Mouse (Mus musculus): ENCODE data around the gene Spats2. TPM values are rescaled to one million over a fixed set of nuclear protein-coding genes. Genes with fewer than 3 reads are reported as not detected.

Spats2 gene
- polyA plus RNA-seq, 1 experiment from 2014 or later = 35.4 TPM

- no peaks in the 10 kb centered on the region for H3K4me1 ChIP-seq
- H3K9me3 ChIP-seq = no peaks in the 10 kb centered on the region
- H3K27ac ChIP-seq = no peak overlapping the region
- H3K4me3 ChIP-seq = no peak overlapping the region
- H3K36me3 ChIP-seq (replicated peaks) = peaks cover 6% of the 10 kb centered on the region; the same call in 1 of the 2 replicates
- WGBS = 95% methylated on average over 6 of the region's 6 CpGs
- no peaks in the 10 kb centered on the region for H3K27me3 ChIP-seq (replicated peaks)
- no peak overlapping the region for H3K9ac ChIP-seq
- no peak for ATAC-seq (replicated peaks)
- H3K4me2 ChIP-seq = no peak overlapping the region
These were observed 46.4 kb downstream of the Spats2 start for GRCm38 (mm10) chr15:99172131-99172530.

GRCm38 (mm10) chr15:99179639-99180038, 53.9 kb downstream of the Spats2 start:
- ATAC-seq (replicated peaks) = no peak
- H3K9ac ChIP-seq = no peak overlapping the region
- no peaks in the 10 kb centered on the region for H3K4me1 ChIP-seq
- peaks cover 18% of the 10 kb centered on the region for H3K36me3 ChIP-seq (replicated peaks)
- H3K27me3 ChIP-seq (replicated peaks) = no peaks in the 10 kb centered on the region
- no peak overlapping the region for H3K4me2 ChIP-seq
- no peak overlapping the region for H3K27ac ChIP-seq
- H3K9me3 ChIP-seq = no peaks in the 10 kb centered on the region
- no peak overlapping the region for H3K4me3 ChIP-seq
- WGBS = 91% methylated on average over 1 of the region's 2 CpGs

GRCm38 (mm10) chr15:99184217-99184914, 58.6 kb downstream of the Spats2 start:
- Histone ChIP-seq H3K4me2 (no peak overlapping the region), H3K36me3 (replicated peaks) (peaks cover 33% of the 10 kb centered on the region), H3K4me3 (no peak overlapping the region), H3K27ac (no peak overlapping the region), H3K27me3 (replicated peaks) (no peaks in the 10 kb centered on the region), H3K4me1 (no peaks in the 10 kb centered on the region), H3K9me3 (no peaks in the 10 kb centered on the region), H3K9ac (no peak overlapping the region)
- WGBS = 93% methylated on average over 9 of the region's 9 CpGs
- no peak for ATAC-seq (replicated peaks)

GRCm38 (mm10) chr15:99194358-99194757, 68.6 kb downstream of the Spats2 start:
- H3K4me3 ChIP-seq = no peak overlapping the region
- no peak for ATAC-seq (replicated peaks)
- 71% methylated on average over 10 of the region's 10 CpGs for WGBS
- H3K9ac ChIP-seq = no peak overlapping the region
- no peaks in the 10 kb centered on the region for H3K9me3 ChIP-seq
- no peaks in the 10 kb centered on the region for H3K4me1 ChIP-seq
- H3K27ac ChIP-seq = no peak overlapping the region
- no peaks in the 10 kb centered on the region for H3K27me3 ChIP-seq (replicated peaks)
- no peaks in the 10 kb centered on the region; the same call in 1 of the 2 replicates for H3K36me3 ChIP-seq (replicated peaks)
- H3K4me2 ChIP-seq = no peak overlapping the region

GRCm38 (mm10) chr15:99195043-99195442, 69.3 kb downstream of the Spats2 start:
- H3K27me3 ChIP-seq (replicated peaks) = no peaks in the 10 kb centered on the region
- H3K4me1 ChIP-seq = no peaks in the 10 kb centered on the region
- ATAC-seq (replicated peaks) = no peak
- no peak overlapping the region for H3K27ac ChIP-seq
- no peaks in the 10 kb centered on the region; the same call in 1 of the 2 replicates for H3K36me3 ChIP-seq (replicated peaks)
- WGBS = 44% methylated on average over 6 of the region's 6 CpGs
- no peak overlapping the region for H3K4me3 ChIP-seq
- no peaks in the 10 kb centered on the region for H3K9me3 ChIP-seq
- no peak overlapping the region for H3K4me2 ChIP-seq
- no peak overlapping the region for H3K9ac ChIP-seq

GRCm38 (mm10) chr15:99198761-99199160, 73.0 kb downstream of the Spats2 start:
- no peak for ATAC-seq (replicated peaks)
- Histone ChIP-seq H3K9me3 (no peaks in the 10 kb centered on the region), H3K27me3 (replicated peaks) (no peaks in the 10 kb centered on the region)

GRCm38 (mm10) chr15:99205959-99206358, 80.2 kb downstream of the Spats2 start:
- no peaks in the 10 kb centered on the region for H3K9me3 ChIP-seq
- H3K4me2 ChIP-seq = no peak overlapping the region
- no peaks in the 10 kb centered on the region for H3K27me3 ChIP-seq (replicated peaks)
- H3K4me1 ChIP-seq = no peaks in the 10 kb centered on the region
- no peak overlapping the region for H3K27ac ChIP-seq
- H3K4me3 ChIP-seq = no peak overlapping the region
- H3K9ac ChIP-seq = no peak overlapping the region
- no peak for ATAC-seq (replicated peaks)
- peaks cover 15% of the 10 kb centered on the region for H3K36me3 ChIP-seq (replicated peaks)
- 73% methylated on average over 8 of the region's 8 CpGs for WGBS

More at GRCm38 (mm10) chr15:99198761-99199160, 73.0 kb downstream of the Spats2 start:
- H3K9ac ChIP-seq = no peak overlapping the region
- no peaks in the 10 kb centered on the region for H3K36me3 ChIP-seq (replicated peaks)
- no peak overlapping the region for H3K27ac ChIP-seq
- no peak overlapping the region for H3K4me3 ChIP-seq
- H3K4me2 ChIP-seq = no peak overlapping the region
- no peaks in the 10 kb centered on the region for H3K4me1 ChIP-seq

GRCm38 (mm10) chr15:99213183-99213582, 87.5 kb downstream of the Spats2 start:
- WGBS = 86% methylated on average over 10 of the region's 10 CpGs
- H3K36me3 ChIP-seq (replicated peaks) = peaks cover 26% of the 10 kb centered on the region

GRCm38 (mm10) chr15:99214941-99215340, 89.2 kb downstream of the Spats2 start:
- Histone ChIP-seq H3K4me1 (no peaks in the 10 kb centered on the region), H3K4me2 (no peak overlapping the region), H3K9ac (no peak overlapping the region), H3K9me3 (no peaks in the 10 kb centered on the region), H3K4me3 (no peak overlapping the region), H3K36me3 (replicated peaks) (peaks cover 19% of the 10 kb centered on the region), H3K27me3 (replicated peaks) (peaks cover 5% of the 10 kb centered on the region), H3K27ac (no peak overlapping the region)
- 77% methylated on average over 2 of the region's 2 CpGs for WGBS
- no peak for ATAC-seq (replicated peaks)

More at GRCm38 (mm10) chr15:99213183-99213582, 87.5 kb downstream of the Spats2 start:
- no peak overlapping the region for H3K4me3 ChIP-seq
- no peaks in the 10 kb centered on the region for H3K27me3 ChIP-seq (replicated peaks)
- H3K4me2 ChIP-seq = no peak overlapping the region
- no peaks in the 10 kb centered on the region for H3K9me3 ChIP-seq
- ATAC-seq (replicated peaks) = no peak
- no peaks in the 10 kb centered on the region for H3K4me1 ChIP-seq
- no peak overlapping the region for H3K9ac ChIP-seq
- H3K27ac ChIP-seq = no peak overlapping the region

- Histone ChIP-seq H3K27ac (no peak overlapping the region), H3K4me1 (no peaks in the 10 kb centered on the region), H3K4me2 (no peak overlapping the region), H3K9me3 (no peaks in the 10 kb centered on the region), H3K9ac (no peak overlapping the region), H3K36me3 (replicated peaks) (peaks cover 11% of the 10 kb centered on the region), H3K4me3 (no peak overlapping the region), H3K27me3 (replicated peaks) (peaks cover 15% of the 10 kb centered on the region)
- WGBS = 86% methylated on average over 11 of the region's 11 CpGs
- no peak for ATAC-seq (replicated peaks)
These were observed 90.2 kb downstream of the Spats2 start for GRCm38 (mm10) chr15:99215741-99216463.

GRCm38 (mm10) chr15:99217630-99218029, 91.9 kb downstream of the Spats2 start:
- H3K36me3 ChIP-seq (replicated peaks) = peaks cover under 1% of the 10 kb centered on the region; the same call in 1 of the 2 replicates
- no peak overlapping the region for H3K4me3 ChIP-seq
- ATAC-seq (replicated peaks) = no peak
- H3K4me1 ChIP-seq = 0 out of 2 replicates have a peak, but pooled peaks cover 3% of the 10 kb centered on the region
- no peaks in the 10 kb centered on the region for H3K9me3 ChIP-seq
- no peak overlapping the region for H3K27ac ChIP-seq
- WGBS = 91% methylated on average over 4 of the region's 4 CpGs
- peaks cover 31% of the 10 kb centered on the region for H3K27me3 ChIP-seq (replicated peaks)
- no peak overlapping the region for H3K4me2 ChIP-seq
- no peak overlapping the region for H3K9ac ChIP-seq

GRCm38 (mm10) chr15:99221315-99221952, 95.7 kb downstream of the Spats2 start:
- Histone ChIP-seq H3K36me3 (replicated peaks) (no peaks in the 10 kb centered on the region), H3K27ac (no peak overlapping the region), H3K9ac (no peak overlapping the region), H3K27me3 (replicated peaks) (peaks cover 62% of the 10 kb centered on the region), H3K4me3 (no peak overlapping the region), H3K4me2 (no peak overlapping the region), H3K4me1 (peaks cover 34% of the 10 kb centered on the region), H3K9me3 (no peaks in the 10 kb centered on the region)
- ATAC-seq (replicated peaks) = no peak
- WGBS = 6% methylated on average over 8 of the region's 8 CpGs

Data from midbrain, embryonic 15.5 days (tissue).